Mouse (Mus musculus) kidney, postnatal 14 days (tissue): ENCODE data around the gene Nadk.
"Not testable (repeated sequence)": the region's sequence is repeated elsewhere in the genome, so short reads cannot be mapped to it uniquely, and the experiment has no call there.

ENCODE experiments used
- DNase-seq: peaks from one replicate; pipeline ENCODE4 v3.0.0; 2022; ENCODE audit warnings: mixed read lengths

Gene Nadk

DNA sequence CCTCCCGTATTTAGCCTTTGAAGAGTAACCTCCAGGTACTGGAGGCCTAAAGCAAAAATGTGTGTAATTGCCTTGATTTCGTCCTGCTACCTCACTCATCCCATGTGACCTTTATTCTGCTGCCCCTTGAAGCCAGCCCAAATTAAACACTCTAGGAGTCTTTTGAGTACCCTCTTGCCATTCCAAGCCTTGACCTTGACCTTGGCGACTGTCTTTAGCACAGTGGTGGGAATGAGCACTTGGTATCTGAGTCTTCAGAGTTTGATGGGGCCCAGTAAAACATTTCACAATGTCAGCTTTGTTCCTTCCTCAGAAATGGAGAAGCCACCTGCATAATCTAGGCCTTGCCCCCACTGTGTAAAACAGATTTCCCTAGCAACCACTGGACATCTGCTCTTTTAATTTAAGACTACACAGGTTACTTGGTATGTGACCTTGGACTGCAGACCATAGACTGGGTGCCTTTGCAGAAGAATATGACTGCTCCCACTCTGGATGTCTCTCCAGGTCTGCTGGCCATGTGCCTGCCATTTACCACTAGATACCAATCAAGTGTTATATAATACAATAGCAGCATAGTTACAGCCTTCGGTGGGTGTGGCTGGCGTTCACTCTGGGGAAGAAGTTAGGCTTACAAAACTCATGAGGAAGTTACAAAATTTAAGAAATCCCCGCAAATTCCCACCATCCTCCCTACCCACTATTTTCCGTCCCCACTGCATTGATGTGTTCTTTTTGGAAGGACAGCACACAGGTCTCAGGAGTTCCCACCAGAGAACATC, at the start of gene Nadk:
Gene Nadk, plus strand, starts transcription at position 718 of the 782 bp plus-strand sequence.
- DNase-seq: no peak

DNA sequence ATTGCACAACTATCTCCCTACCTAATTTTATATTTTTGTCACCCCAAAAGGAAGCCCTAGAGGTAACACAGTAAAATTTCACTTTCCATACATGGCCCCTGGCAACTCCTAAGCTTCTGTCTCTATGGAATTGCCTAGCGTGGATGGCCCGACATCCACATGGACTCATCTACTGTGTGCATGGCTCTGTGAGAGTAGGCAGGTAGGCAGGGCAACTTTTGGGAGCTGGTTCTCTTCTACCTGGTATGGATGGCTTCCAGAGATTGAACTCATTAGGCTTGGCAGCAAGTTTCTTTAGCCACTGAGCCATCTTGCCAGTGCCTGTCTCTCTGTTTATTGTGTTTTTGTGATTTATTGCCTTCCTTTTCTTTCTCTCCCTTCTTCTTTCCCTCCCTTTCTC, 47.4 kb upstream of the Nadk start:
- no peak for DNase-seq

DNA sequence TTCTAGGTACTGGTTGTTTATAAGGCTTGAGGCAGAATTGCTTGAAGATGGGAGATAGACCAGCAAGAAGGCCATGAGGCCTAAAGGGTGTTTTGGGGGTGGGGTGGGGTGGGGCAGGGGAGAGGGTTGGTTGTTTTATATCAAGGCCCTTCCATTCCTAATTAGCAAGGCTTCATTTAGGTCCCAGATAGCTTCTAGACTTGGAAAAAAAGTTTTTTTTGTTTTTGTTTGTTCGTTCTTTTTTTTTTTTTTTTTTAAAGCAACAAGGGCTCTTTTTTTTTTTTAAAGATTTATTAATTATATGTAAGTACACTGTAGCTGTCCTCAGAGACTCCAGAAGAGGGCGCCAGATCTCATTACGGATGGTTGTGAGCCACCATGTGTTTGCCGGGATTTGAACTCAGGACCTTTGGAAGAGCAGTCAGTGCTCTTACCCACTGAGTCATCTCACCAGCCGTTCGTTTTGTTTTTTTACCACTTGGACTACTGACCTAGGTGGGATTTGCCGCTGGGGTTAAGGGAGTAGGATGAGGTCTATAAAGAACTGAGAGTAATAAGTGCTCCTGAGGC, 44.1 kb upstream of the Nadk start:
- no peak for DNase-seq

DNA sequence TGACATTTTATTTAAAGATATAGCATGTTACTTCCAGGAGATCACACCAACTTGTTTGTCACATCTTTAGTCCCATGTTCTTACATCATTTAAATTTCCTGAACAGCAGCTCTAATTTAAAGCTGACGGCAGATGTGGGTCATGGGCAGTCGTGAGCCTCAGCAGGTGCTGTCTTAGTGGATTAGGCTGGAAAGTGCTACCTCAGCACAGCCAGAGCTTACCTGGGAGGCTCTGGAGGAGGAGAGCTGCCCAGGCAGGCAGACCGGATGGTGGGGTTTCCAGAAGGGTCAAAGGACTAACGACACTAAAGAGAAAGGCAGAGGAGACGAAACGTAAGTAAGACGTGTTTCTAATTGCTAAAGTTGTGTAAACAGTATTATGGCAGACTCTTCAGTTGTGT, 39.9 kb upstream of the Nadk start:
- no peak for DNase-seq

DNA sequence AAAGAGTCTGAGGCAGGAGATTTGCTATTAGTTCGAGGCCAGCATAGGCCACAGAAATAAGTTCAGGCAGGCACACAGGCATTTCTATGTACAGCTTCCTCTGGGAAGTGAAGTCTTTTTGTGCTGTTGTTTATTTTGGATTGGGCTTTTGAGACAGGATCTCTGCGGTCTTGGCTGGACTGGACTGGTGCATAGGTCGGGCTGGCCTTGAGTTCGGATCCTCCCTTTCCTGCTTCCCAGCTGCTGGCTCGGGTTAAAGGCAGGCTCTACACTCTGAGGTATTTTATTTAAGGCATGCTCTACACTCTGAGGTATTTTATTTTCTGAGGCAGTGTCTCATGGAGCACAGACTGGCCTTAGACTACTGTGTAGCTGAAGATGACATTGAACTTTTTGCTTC, 36.4 kb upstream of the Nadk start:
- peak; percentile 40 for DNase-seq

DNA sequence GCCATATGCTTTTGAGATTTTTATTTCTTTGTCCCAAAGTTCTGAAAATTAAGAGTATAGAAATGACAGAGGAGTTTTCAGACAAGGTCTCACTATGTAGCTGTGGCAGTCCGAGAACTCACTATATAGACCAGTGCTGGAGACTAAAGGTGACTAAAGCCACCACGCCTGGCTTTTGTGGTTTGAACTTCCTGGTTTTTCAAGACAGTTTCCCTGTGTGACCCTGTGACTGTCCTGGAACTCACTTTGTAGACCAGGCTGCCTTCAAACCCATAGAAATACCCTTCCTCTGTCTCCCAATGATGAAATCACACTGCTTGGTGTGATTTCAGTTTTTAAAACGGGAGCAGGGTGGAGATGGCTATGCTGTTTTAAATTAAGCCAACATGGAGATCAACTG, 32.9 kb upstream of the Nadk start:
- DNase-seq: no peak

DNA sequence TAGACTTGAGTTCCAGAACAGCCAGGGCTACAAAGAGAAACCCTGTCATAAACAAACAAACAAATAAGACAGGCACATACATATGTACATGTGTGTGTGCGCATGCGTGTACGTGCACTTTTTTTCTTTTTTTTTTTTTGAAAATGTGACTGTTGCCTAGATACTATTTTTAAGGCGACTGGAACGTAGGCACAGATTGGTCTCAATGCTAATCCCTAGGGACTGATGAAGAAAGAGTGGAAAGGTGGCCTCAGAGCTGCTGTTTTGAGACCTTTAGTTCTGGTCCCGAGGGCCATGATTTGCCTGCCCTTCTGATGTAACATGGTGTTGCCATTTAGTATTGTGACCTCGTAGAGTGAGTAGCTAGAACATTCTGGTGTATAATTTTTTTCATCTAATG, 12.2 kb upstream of the Nadk start:
- DNase-seq: no peak

DNA sequence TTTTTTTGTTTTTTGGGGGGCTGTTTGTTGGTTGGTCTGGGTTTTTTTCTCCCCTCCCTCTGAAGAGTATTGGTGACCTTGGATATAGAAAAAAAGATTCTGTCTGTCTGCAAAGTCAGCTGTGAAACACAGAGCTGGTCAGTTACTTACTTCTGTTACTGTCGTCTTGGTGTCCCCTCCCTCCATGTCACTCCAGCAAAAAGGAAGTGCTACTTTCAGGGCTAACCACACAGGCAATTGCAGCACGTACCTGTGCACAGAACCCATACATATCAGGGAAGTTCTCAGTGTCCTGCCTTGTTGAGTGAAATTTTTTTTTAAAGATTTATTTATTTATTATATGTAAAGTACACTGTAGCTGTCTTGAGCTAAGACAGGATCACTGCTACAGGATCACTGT, 11.7 kb upstream of the Nadk start:
- DNase-seq: no peak

DNA sequence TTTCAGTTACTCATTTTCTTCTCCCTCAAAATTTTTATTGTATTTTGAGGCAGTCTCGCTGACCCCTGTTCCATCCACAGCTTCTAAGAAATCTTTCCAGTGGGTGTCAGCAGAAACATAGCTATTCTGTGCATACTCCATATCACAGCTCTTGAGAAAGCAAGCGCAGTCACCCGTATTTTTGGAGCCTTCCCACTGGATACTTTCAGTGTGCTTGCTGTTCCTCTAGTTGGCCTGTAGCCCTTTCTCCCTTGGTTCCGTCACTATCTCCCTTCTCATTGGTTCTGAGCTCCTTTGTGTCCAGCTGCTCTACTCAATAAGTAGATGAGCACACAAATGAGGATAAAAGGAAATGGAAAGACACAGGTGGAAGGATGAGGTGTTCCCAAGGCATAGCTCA, 11.1 kb upstream of the Nadk start:
- DNase-seq: no peak

DNA sequence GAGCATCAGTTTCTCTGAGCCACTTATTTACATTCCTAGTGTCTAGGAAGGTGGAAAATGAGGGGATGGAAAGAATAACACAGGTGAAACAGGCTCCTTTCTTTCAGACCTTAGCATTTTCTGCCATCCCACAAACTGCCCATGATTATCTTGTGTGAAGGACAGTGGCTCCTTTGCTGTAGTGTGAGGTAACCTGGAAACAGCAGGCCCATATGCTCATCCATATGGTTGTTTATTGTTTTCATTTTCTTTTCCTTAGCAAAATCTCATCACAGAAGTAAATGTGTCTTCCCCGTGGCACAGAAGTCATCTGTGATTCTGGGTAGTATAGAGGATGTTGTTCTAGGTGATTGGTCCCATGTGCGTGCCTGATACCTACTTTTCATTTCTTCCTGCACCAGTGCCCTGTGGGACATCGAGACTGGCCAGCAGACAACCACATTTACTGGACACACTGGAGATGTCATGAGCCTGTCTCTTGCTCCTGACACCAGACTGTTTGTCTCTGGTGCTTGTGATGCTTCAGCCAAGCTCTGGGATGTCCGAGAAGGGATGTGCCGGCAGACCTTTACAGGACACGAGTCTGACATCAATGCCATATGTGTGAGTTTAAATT, 9.2 kb upstream of the Nadk start:
- no peak for DNase-seq

DNA sequence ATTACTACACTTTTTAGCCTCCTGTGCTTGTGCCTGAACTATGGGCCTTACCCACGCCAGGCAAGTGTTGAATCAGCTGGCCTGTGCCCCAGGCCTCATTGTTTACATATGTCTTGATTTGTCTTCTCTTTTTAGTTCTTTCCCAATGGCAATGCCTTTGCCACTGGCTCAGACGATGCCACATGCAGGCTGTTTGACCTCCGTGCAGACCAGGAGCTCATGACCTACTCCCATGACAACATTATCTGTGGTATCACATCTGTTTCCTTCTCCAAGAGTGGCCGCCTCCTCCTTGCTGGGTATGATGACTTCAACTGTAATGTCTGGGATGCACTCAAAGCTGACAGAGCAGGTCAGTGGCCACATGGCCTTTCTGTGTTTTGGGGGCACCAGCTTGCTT, 7.3 kb upstream of the Nadk start:
- DNase-seq: no peak

DNA sequence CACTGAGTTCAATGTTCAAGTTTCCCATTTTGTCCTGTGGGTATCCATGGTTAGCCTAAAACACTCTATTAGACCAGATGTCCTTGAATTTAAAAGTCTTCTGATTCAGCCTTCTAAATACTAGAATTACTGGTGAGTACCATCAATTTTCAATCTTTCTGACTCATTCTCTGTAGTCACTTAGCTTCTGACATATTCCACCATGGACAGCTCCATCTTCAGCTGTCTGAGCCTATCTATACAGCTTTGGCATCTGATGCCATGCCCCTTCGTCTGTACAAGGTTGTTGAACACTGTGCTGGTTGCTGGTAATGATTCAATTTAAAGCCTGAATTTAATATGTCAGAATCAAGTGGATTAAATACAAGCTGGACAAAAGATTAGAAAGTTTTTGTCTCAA, 6.7 kb upstream of the Nadk start:
- no peak for DNase-seq

DNA sequence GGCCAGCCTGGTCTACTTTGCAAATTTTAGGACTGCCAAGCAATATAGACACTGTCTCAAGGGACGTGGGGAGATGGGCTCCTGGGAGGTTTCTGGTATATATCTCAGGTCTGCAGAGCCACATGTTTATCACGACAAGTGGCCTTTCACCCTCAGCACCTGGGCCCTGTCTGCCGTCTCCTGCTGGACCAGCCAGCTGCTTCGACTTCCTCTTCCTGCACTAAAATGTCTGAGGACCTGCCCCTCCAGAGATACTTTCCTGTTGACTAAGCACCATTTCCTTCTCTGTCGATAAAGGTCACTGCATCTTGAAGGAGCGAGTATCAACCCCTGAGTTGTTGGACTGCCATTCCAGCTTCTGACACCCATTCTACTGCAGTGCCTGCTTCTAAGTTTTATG, 2.7 kb upstream of the Nadk start:
- DNase-seq: no peak

DNA sequence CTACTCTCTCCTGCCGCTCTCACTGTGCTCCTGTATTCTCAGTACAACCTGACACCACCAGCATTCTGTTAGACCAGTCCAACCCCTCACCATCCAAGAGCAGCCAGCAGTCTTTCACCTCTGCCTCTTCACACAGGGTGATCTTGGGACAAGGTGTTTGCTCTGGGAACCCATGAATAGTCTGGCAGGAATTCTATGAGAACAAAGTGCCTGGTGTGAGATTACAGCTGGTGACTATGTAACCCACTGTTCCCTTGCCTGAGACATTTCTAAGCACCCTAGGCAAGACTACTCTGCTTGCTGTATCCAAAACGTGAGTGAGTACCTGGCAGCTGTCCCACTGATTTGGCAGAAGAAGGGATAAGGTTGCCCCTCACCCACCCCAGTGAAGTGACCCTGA, 1.2 kb upstream of the Nadk start:
- no peak for DNase-seq

DNA sequence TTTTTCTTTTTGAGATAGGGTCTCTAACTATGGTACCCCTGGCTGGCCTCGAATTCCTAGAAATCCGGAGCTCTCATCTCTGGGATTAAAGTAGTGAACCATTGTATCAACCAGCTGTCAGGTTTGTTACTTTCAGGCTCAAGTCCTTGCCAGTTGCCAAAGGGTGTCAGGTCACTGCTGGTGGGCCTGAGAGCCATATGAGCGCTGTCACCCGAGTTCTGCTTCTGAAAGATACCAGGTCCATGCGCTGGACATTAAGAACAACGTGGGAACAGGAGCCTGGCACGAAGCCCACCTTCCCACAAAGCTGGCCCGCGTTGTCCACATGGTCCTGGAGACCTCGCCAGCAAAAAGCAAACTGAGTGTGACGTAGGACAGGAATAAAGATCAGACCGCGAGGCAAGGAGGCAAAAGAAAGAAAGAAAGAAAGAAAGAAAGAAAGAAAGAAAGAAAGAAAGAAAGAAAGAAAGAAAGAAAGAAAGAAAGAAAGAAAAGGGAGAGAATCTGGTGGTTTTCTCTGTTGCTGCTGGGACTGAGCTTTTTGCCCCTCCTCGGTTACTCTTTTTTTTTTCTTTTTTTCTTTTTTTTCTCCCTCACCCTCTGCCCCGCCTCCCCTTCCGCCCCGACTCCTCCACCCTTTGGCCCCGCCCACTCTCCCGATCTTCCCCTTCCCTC, 684 bp downstream of the Nadk start:
- DNase-seq: peak; percentile 74

DNA sequence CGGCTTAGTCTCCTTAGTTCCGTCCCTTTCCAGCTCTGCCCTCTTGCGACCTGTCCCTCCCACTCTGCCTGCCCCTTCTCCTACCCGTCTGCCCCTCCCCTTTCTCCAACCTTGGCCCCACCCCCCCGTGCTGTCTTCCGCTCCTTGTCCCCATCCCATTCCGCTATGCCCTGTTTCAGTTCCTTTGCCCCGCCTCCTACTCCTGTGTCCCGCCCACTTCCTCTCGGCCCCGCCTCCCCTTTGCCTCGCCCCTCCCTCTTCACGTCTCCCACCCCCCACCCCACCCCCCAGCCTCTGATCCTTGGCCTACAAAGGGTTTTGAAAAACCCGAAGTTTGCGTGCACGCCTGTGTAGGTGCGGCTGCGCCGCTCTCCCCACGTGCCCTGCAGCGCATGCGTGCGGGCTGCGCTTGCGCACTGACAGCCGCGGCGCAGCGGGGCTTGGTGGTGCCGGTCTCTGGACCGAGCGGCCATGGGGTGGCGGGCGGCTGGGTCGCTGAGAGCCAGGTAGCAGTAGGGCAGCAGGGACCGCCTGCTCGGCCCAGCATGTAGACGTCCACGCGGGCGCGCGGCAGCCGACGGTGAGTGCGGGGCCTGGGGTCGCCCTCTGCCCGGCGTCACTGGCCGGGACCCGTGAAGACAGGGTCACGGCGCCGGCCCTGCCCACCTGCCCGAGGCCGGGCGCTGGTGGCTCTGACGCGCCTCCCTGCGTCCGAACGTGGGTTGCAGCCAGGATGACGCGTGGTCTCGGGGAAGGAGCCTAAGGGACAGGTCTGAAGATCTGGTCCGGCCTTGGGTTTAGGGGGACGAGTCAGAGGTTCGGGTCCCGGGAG, 1.4 kb downstream of the Nadk start:
- DNase-seq: peak; percentile 98

DNA sequence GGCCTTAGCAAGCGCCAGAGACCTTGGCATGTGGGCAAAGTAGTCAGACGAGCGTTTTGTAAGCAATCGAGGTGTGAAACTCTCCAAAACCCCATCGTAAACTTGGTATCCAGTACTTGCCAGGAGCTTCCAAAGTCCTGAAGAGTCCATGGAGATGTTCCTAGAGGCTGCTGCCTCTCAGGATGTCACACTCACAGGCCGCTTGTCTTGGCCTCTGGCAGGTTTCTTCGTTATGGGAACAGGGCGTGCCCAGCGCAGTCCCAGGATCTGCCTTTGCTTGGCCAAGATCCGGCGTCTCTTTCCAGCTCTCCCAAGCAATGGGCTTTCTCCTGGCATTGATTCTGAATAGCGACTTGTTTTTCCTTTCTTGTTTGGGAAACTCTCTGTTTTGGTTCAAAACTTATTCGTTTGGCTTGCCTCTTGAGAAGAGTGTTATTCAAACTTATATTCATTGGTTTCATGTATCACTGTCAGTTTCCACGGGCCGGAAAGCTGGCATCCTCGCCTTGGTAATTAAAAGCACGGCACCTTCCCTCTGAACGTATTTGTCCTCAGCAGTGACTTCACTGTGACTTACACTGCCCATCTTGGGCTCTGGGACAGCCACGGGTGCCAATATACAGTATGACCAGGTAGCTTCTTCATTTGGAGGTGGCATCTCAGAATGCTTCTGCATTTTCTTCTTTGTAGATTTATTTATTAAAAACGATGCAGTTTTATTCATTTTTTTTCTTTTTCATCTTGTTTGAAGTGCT, 2.3 kb downstream of the Nadk start:
- DNase-seq: peak; percentile 55

DNA sequence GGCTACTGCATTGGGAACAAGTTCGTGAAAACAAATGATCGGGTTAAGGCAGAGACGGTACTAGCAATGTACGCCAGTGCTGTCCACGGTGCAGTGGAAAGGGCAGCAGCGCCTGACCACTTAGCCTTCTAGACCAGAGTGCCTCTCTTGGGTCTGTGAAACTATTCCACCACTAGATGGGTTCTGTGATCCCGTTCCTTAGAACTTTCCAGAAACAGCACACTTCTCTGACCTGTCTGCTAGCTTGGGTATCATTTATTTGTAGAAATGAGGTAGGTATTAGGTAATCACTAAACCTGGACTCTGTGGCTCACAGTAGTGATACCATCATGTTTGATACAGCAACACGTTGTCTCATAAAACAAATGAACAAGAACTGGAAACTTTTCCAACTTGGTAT, 4.4 kb downstream of the Nadk start:
- DNase-seq: no peak

DNA sequence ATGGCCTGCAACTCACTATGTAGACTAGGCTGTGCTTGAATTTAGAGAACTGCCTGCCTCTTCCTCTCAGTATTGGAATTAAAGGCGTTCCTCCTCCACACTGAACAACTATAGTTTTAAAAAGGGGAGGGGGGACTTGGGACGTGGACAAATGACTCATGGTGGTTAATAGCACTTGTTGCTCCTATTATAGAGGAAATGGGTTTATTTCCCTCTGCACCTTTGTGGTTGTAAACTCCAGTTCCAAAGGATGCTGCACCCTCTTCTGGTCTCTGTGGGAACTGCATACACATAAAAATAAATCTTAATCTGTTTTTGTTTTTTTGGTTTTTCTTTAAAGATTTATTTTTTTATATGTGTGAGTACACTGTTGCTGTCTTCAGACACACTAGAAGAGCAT, 6.0 kb downstream of the Nadk start:
- no peak for DNase-seq

DNA sequence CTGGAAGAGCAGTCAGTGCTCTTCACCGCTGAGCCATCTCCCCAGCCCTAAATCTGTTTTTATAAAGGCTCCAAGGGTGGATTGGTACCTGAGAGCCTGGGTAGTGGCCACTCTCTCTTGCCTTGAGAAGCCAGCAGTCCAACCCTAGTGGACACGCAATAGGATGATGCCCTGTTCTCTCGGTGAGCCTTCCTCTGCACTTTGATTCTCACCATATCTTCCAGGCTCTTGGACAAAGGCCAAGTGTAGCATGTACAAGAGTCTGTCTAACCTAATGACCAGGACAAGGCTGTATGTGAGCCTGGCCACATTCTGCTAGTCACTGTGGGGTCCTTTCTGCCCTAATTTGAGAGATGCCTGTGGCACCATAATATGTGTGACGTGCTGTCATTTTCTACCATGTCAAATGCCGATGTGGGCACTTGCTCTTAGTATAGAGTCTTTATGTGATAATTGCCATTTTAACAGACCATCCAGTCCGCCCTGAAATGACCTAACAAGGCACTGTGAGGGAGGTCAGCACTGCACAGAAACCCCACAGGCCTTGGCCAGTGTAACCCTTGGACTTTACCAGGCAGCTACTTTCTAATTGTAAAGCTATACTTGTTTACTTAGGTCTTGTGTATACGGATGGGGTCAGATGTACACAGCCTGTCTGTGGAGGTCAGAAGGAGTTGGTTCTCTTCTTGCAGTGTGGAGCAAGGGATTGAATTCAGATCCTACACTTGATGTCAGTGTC, 6.6 kb downstream of the Nadk start:
- no peak for DNase-seq

DNA sequence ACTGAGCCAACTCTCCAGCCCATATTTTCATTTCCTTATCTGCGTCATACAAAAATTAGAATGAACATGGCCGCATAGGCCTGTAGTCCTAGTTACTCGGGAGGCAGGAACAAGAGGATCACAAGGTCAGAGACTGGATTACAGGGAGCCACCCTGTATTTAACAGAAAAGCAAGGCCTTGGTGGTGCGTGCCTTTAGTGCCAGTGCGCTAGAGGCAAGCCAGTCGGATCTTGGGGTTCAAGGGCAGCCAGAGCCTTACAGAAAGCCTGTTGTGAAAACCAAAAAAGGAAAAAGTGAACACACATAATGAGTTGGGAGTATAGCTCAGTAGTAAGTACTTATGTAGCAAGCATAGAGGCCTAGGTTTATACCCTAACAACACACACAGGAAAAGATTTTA, 7.6 kb downstream of the Nadk start:
- DNase-seq: no peak

DNA sequence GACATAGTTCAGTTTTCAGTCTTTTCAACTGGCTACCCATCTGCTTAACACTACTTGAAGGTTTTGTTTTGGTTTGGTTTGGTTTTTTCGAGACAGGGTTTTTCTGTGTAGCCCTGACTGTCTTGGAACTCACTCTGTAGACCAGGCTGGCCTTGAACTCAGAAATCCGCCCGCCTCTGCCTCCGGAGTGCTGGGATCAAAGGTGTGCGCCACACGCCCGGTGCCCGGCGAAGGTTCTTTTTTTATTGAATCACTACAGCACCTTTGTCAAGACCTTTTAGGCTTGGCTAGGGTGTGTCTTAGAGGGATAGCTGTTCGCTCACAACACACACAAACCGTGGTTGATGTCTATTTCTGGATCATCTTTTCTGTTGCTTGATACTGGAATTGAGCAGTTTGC, 8.1 kb downstream of the Nadk start:
- DNase-seq: not testable (repeated sequence)
